Mouse (Mus musculus) left cerebral cortex, postnatal 10 days (tissue): ENCODE results near the gene Eif2s1. TPM values are rescaled to one million over a fixed set of nuclear protein-coding genes. Genes with fewer than 3 reads are reported as not detected.

Source experiments
- DNase-seq, 2 experiments: peaks; one replicate each; pipeline ENCODE4 v3.0.0; 2021 to 2022; ENCODE audit warnings: low spot score in 2 of 2, mixed read lengths in 1 of 2; ENCODE audit errors: extremely low spot score in 1 of 2
- intact Hi-C: fragments of 180-260 bp; cut with DNase I; formaldehyde crosslinking; loops from one replicate; pipeline ENCODE4 v1.15.1; 2025
- total RNA-seq, 2 experiments: library from RNA; stranded (reverse); gene quantifications; 2 replicates each; pipeline ENCODE4 v1.2.3; 2021

Gene Eif2s1
- total RNA-seq = 10 to 100 TPM; 62.6 to 64.2 TPM

DNA sequence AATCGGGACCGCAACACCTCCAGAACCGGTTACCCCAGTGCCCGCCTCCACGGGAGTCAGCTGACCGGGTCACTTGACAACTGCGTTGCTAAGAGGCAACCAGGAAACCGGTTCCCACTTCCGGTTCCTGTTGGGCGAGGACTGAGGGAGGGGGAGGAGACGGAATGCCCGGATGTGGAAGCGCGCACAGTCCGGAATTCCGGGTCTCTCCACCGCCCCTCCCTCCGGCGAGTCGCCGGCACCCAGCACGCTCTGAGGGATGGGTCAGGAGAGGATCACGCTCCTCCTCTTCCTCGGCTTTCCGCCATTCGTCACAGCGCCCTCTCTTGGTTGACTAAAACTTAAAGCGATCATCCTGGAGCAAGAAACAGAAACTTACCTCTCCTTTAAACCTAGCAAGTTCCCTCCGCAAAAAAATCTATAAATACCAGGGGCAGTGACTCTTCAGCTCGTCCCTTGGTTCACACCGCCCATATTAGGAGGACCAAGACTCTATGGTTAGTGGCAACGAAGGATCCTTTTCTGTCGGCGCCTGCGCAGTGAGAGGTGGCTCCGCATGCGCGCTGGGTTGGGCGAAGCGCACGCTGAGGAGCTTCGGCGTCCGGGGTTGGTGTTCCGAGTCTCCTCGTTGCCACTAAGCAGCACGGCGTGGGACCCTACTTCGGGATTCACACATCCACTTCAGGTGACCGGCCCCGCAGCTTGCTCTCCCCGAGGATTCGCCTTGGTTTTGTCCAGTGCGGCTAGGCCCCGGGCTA, at the start of gene Eif2s1, which contains the start of gene Atp6v1d:
TSS of gene Eif2s1 (plus strand) at position 324 of the 758 bp plus-strand sequence.
TSS of gene Atp6v1d (minus strand) at position 143 of the 758 bp plus-strand sequence.
- intact Hi-C loops = no loop called here
- DNase-seq = peak; percentile 99

DNA sequence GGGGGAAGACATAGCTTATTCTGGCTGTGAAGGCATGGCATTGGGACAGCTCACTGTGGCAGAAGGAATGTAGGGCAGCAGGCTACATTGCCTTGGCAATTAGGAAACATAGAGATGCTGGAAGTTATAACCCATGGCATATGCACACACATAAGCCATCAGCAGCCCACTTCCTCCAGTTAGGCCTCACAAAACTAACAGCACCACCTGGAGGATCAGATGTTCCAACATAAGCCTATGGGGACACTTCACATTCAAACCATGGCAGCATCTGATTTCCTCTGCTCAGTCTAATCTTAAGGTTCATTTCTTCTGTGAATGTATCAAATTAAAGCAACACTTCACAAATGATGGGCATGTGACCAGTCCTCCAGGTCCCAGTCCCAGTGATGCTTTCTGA, 47.2 kb upstream of the Eif2s1 start:
- no peak for DNase-seq
- intact Hi-C loops = no loop called here

- intact Hi-C loops = no loop called here
- no peak for DNase-seq
Observed at GRCm38 (mm10) chr12:78834496-78834895, 27.1 kb upstream of the Eif2s1 start.

DNA sequence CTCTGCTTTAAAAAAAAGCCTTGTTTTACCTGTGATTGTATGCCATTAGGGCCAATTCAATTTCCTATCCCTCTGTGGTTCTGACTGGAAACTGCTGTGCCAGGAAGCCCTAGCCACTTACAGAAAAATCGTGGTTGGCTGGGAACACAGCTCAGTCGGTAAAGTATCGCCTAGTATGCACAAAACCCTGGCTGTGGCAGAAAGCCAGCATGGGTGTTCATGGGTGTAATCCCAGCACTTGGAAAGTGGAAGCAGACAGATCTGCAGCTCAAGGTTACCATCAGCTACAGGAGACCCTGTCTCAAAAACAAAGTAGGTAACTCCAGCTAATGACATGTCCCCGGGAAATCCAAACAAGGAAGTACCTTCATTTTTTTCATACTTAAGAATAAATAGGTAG, 21.7 kb upstream of the Eif2s1 start:
- DNase-seq = no peak
- intact Hi-C loops = no loop called here

DNA sequence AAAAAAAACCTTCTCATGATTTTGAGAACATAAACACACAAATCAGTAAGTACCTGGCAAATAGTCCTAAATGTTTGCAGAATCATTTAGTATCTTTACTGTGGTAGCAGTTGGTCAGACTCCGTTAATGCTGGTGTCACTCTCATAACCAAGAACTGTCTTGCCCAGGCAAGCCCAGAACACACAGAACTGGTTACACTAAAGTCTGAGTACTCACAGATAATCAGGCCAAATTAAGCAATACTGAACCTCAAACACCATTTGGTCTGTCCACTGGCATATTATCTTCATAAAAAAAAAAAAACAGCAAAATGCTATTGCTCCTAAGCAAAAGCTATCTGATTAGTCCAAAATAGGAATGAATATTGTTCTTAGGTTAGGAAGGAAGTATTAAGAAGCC, 19.2 kb upstream of the Eif2s1 start:
- DNase-seq = no peak
- intact Hi-C loops = no loop called here

GRCm38 (mm10) chr12:78848246-78848645, 13.4 kb upstream of the Eif2s1 start:
- intact Hi-C loops = no loop called here
- no peak for DNase-seq

GRCm38 (mm10) chr12:78860921-78861495, 611 bp upstream of the Eif2s1 start:
- intact Hi-C loops = no loop called here
- peak in 1 of 2 experiments; percentile 38 for DNase-seq

GRCm38 (mm10) chr12:78862254-78862730, 673 bp downstream of the Eif2s1 start:
- intact Hi-C loops = no loop called here
- DNase-seq = no peak

GRCm38 (mm10) chr12:78865434-78865833, 3.8 kb downstream of the Eif2s1 start:
- intact Hi-C loops = no loop called here
- DNase-seq = peak in 1 of 2 experiments; percentile 23

- no peak for DNase-seq
- intact Hi-C loops = no loop called here
Observed at GRCm38 (mm10) chr12:78868115-78868514, 6.5 kb downstream of the Eif2s1 start.

DNA sequence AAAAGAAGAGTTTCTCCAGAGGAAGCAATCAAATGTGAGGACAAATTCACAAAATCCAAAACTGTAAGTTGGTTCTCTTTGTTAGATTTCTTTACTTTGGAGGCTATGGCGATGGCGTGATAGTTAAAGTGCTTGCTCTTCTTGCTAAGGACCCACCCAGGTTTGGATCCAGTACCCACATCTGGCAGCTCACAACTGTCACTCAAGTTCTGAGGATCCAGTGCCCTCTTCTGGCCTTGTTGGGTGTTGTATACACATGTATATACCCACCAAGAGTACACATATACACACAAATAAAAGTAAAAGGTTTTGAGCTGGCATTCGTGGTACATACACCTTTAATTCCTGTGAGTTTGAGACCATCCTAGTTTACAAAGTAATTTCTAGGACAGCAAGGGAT, 13.0 kb downstream of the Eif2s1 start:
- intact Hi-C loops = no loop called here
- DNase-seq = no peak

DNA sequence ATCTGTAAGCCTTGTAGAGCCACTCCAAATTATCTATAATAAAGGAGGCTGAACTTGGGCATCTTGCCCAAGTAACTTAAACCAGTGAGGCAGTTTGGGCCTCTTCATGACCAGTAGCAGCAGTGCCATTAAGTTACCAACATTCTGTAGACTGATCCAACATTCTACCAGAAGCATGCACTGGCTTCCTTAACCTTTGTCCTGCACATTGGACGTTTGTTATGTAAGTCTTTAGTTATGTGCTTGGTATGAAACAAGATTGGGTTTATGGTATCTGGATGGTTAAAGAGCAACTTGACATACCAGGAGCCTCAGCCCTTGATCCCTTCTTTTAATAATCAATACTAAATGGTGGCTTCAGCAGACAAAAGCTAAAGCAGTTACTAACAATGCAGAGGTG, 28.4 kb downstream of the Eif2s1 start:
- intact Hi-C loops = no loop called here
- DNase-seq = no peak

GRCm38 (mm10) chr12:78891149-78891548, 29.5 kb downstream of the Eif2s1 start:
- intact Hi-C loops = no loop called here

DNA sequence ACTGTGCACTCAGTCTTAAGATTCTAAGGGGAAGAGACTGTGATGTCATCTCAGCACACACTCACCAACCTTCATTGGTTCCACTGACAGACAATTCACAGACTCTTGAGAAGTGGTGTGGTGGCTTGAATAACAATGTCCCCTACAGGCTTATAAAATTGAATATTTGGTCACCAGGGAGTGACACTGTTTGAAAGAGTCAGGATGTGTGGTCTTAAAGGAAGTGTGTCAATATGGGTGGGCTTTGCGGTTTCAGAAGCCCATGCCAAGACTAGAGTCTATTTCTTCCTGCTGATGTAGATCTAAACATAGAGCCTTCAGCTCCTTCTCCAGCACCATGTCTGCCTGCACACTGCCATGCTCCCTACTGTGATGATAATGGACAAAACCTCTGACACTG, 36.2 kb downstream of the Eif2s1 start:
- intact Hi-C loops = no loop called here
- no peak for DNase-seq

More at GRCm38 (mm10) chr12:78891149-78891548, 29.5 kb downstream of the Eif2s1 start:
- no peak for DNase-seq

DNA sequence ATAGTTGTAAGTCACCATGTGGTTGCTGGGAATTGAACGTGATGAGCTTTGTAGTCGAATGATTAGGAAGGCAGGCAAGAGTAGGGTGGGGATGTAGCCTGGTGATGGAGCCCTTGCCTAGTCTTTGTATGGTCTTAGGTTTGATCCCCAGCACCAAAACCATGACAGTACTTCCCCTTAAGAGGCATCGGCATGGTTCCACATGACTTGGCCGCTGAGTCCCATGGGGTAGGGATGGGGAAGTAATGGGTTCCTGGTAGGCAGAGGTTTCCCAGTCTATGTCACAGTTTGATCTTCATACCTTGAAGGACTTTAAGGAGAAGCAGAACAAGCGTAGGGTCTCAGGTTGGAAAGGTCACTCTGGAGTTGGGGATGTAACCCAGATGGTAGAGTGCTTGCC, 39.8 kb downstream of the Eif2s1 start:
- DNase-seq = no peak
- intact Hi-C loops = no loop called here

DNA sequence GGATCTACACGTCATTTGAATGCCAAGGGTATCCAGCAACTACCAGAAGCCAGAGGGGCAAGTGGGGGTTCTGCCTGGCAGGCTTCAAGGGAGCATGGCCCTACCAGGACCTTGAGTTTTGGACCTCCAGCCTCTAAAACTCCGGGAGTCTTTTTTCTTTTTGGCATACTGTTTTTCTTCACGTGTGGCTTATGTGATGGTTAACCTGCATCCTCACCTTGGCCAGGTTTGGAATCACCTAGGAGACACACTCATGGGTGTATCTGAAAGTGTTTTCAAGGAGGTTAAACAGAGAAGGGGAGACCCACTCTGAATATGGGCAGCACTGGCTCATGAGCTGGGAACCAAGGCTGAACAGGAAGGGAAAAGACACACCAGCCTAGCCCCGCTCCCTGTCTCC, 41.7 kb downstream of the Eif2s1 start:
- intact Hi-C loops = no loop called here
- DNase-seq = no peak

- intact Hi-C loops = no loop called here
- DNase-seq = no peak
Observed at GRCm38 (mm10) chr12:78904499-78904898, 42.9 kb downstream of the Eif2s1 start.

DNA sequence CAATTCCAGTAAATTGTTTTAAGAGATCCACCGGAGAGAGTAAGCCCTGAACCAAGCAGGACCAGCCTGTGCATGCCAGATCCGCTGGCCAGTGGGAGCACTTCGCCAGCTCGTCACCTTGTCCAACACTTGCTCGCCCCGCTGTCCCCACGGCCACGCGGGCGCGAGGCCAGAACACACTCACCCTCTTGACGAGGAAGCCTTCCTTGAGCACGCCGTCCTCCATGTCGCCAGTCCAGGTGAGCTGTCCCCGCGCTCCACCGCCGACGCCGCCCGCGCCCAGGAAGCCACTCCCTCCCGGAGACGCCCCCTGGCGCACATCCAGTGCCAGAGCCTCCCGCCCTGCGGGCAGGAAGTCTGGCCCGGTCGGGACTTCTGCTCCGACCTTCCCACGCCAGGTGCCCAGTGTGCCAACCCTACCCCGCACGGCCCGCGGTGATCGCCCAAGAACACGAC, 45.1 kb downstream of the Eif2s1 start, which contains the start of gene Plek2:
TSS of gene Plek2 (minus strand) at position 258 of the 456 bp plus-strand sequence.
- intact Hi-C loops = no loop called here
- peak in 1 of 2 experiments; percentile 70 for DNase-seq

DNA sequence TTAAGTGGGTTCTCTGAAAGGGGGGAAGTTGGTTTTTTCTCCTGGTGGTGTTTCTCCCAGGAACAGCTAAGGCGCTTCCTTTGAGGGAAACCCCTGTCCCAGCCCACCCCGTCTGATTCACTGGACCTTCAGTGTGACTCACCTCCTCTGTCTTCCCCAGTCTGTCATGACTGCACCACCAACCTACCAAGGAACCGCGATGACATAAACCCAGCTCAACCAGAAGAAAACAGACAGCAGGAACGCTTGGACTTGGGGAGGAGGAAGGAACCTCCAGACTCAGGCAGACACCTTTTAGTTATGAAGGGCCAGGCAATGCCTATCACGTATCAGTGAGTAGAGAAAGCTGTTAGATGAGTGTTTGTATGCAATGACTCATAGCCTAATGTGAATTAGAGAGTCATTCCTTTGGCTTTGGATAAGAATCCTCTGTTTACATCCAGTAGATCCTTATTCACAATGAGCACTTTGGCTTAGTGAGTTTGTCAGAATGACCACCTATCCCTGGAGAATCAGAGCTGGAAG, 46.5 kb downstream of the Eif2s1 start:
- intact Hi-C loops = no loop called here
- no peak for DNase-seq
